Mouse (Mus musculus) neural tube, embryonic 10.5 days (tissue): ENCODE measurements around the gene Lad1.

ENCODE experiments used
- DNase-seq: peaks from one replicate; pipeline ENCODE4 v3.0.0-alpha.2; 2017; ENCODE audit warnings: low spot score; ENCODE audit errors: extremely low spot score

Gene Lad1

DNA sequence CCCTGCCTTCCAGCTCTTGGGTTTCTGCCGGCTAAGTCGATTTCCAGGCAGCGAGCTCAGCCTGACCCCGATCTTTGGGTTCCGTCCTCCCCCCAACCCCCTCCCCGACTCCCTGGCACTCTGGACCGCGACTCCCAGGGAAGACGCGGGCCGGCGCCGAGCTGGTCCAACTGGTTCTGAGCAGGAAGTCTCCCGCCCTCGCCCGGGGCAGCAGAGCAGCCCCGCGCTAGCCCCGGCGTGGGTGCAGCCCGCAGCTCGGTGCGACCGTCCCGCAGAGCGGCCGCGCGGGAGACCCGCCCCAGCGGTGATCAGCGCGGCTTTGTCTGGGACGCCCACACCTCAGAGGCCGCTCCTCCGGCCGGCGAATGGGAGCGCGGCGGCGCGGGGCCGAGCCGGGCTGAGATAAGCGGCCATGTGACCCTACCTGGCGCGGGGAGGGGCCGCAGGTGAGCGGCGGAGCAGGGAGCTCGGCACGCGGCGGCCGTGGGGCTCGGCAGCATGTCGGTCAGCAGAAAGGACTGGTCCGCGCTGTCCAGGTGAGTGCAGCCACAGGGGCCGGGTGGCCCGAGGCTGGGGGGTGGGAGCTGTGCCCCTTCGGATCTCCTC lies at the start of gene Lad1:
TSS of gene Lad1 (plus strand) at position 118 of the 606 bp plus-strand sequence.
- peak; percentile 54 for DNase-seq

GRCm38 (mm10) chr1:135770237-135770636 lies 48.2 kb upstream of the Lad1 start:
- DNase-seq: no peak

DNA sequence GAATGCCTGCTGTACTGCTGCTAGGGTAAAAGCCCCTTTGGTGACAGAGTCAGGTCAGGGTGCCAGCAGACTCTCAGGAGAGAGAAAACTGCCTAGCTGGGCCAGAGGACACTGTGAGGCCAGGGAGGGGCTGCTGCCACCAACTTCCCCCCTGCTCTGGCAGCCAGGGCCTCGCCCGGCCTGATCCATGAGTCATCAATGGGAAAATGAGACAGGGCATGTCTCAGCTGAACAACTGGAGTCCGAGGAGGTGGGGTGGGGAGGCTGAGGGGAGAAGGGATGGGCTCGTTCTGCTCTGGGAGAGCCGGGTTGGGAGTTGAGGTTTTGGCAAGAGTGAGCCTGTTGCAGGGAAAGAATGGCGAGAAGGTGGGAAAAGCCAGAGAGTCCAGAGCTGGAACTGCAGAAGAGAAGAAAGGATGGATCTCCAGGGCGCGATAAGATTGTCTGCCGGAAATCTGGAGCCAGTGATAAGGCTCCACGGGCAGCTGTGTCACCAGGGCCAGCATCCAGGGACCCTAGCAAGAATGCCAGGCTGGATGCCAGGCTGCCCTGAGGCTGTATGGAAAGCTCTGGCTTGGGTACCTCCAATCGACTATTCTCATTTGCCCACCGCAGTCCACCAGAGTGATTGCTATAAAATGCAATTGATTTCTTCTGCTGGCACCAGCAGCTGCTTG lies 47.4 kb upstream of the Lad1 start:
- DNase-seq: no peak

GRCm38 (mm10) chr1:135771573-135771970 lies 46.8 kb upstream of the Lad1 start:
- no peak for DNase-seq

DNA sequence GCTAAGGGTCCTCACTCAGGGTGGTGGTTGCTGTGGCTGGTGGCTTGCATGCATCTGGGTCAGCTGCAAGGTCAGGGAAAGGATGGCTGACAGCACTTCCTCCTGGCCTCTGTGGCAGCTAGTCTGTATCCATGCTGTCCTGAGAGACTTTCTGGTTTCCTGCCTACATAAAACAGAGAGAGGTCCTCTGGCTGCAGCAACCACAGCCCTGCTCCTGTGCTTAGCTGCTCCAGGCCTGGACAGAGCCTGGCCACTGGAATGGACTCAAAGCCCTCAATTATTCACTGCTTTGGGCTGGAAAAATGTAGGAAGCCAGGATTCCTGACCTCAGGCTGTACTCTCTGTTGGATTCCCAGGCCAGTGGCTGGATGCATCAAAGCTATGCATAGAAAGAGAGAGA lies 41.8 kb upstream of the Lad1 start:
- no peak for DNase-seq

- no peak for DNase-seq
Measured at GRCm38 (mm10) chr1:135777046-135777445, 41.4 kb upstream of the Lad1 start.

DNA sequence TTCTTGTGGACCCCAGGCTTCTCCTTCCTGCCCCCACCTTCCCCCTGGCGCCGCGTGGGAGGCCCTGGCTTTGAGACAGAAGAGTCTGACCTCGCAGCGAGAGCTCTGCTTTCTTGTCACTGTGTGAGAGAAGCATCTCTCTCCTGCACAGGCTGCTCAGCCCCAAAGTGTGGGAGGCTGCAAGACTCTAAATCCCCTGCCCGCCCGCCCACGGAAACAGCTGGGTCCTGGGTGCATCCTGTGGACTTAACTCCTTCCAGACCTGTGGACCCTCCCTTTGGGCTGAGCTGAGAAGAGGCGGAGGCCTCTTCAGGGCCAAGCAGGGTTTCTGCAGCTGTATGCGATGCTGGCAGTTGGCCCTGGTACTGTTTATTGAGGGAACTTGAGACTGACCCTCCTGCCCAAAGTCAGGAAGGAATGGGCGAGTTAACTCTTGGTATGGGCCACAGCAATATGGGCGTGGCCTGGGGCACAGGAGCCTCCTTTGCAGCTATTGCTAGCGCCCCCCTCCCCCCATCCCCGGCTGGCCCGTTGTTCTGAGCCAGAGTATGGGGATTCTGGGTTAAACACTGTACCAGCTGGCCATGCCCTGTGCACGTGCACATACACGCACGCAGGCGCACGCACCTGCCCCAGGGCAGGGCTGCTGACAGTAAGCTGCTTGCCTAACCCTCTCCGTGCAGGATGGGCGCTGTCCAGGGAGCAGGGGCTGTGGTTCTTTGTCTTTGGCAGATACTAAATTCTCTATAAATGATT lies 39.4 kb upstream of the Lad1 start, which contains the start of gene Tnni1:
TSS of gene Tnni1 (plus strand) at position 655 of the 756 bp plus-strand sequence.
- no peak for DNase-seq

DNA sequence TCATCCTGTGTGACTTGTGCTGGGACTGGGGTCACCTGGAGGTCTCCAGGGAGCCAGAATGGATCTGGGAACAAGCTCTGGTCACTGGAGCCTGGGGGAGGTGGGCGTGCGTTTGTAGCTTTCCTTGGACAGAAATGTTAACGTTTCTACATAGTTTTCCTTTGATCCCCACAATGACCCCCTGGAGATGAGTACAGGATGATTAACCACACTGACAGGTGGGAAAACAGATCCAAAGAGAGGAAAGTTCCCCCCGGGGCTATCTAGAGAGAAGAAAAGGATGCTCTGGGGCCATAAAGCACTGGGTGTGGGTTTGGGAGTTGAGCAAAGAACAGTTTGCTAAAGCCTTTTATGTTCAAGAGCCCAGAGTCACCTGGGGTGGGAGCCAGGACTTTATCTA lies 37.7 kb upstream of the Lad1 start:
- no peak for DNase-seq

GRCm38 (mm10) chr1:135781220-135781619 lies 37.2 kb upstream of the Lad1 start:
- peak; percentile 84 for DNase-seq

DNA sequence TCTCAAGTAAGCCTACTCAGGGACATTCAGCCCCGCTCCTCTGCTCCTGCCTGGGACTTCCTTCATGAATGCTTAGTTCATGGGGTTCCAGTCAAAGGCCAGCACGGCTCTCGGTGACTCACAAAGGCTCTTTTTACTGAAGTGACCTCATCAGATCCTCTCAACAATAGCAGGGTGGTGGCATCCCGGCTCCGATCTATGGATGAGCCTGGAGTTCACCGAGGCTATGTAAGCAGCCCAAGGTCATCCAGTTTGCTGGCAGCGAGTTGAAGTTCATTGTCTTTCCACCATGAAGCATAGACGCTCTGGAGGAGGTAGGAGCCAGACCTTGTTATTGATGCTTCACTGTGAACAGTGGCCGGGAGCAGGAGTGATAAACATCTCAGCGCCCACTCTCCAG lies 35.6 kb upstream of the Lad1 start:
- DNase-seq: no peak

GRCm38 (mm10) chr1:135787799-135788198 lies 30.6 kb upstream of the Lad1 start:
- peak; percentile 83 for DNase-seq

DNA sequence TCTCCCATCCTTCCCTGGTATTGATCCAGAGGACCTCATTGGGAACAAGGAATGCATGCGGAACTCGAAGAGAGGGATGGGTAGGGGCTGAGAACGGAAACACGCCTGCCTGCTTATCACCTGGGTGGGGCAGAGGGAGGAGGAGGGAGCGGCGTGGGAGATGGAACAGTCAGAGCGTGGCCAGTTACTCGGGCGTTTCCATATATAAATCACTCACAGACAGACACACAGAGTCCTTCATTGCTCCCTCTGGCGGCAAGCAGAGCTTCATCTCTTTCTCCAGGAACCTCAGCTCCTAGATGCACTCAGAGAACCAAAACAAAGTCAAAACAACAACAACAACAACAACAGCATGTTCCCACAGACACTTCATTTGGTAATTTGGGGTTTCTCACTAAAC lies 29.7 kb upstream of the Lad1 start:
- no peak for DNase-seq

DNA sequence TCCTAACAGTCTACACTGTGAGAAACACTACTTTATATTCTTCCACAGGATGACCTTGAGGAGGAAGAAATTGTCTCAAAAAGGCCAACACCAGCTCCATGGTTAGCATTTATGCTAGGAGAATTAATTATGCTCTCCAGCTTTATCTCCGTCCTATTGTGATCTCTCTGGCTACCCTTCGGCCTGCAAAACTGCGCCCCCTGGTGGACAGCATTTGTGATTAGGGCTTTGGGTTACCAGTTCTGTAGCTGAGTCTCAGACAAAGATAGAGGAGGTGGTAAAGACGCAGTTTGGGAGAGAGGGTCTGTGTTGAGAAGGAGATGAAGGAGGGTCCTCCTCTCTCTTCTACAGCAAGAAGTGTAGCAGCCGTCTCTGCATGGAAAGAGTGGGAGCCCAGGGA lies 28.6 kb upstream of the Lad1 start:
- peak; percentile 87 for DNase-seq

DNA sequence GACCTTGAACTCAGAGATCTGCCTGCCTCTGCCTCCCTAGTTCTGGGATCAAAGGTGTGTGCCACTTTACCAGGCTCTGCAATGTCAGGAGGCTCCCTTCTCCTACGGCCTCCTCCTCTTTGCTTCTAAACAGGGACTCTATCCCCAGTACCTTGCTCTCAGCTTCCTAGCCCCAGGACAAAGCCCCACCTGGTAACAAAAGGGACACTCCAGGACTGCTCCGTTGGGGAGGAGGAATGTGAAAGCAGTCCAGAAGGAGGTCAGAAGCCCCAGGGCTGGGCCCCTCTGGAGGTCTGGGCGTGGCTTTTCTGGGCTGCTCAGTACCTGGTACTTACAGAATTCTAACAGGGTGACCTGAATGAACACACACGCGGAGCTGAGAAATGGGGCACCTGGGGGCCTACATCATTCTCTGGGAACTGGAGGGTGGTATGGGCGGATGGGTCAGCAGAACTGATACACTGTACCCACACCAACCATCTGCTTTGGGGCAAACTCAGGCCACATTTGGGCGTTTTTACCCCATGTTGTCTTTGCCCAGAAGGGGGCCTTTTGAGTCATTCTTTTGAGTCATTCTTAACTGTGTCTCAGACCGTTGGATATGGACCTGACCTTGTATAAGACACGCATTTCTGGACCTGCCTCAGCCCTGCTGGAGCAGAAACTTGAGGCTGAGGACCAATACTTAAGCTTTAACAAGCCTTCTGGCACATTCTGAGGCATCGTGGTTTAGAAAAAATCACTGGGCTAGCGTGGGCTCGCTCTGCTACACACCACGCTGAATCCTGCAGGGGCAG lies 26.1 kb upstream of the Lad1 start:
- no peak for DNase-seq

DNA sequence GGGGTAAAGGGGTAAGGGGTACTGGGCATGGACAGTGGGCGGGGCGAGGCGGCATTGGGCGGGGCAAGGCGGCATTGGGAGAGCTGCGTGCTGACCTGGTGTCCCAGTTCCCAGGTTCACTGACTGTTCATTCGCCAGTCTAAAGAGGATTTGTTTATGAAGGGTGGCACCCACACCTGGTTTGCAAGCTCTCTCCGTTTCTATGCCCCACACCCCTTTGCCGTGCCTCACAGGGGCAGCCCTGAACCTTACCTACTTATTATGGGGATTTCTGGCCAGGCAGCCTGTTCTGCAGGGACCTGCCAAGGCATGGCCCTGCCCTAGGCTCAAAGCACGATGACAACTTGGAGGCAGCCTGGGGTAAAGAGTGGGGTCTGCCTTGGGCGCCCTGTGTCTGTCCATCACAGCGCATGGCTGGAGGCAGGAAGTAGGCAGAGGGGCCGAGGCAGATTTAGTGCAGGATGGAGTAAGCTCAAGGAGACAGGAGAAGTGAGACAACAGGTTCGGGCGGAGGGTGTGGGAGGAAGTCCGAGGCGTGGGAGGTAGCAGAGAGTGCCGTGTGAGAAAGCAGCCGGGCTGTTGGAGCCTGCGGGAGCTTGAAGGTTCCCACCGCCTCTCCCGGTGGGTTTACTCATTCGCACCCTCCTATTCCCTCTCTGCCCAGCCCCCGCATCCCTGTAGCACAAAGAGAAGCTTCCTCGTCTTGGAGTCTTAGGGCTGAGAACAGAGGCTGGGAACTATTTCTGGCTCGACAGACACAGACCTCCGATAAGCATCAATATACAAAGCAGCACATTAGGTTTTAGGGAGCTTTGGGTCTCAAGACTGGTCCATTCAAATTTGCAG lies 24.8 kb upstream of the Lad1 start:
- DNase-seq: peak; percentile 45

GRCm38 (mm10) chr1:135794216-135795134 lies 23.9 kb upstream of the Lad1 start:
- no peak for DNase-seq

GRCm38 (mm10) chr1:135798492-135798891 lies 19.9 kb upstream of the Lad1 start:
- no peak for DNase-seq

GRCm38 (mm10) chr1:135799109-135799627 lies 19.2 kb upstream of the Lad1 start:
- DNase-seq: no peak

DNA sequence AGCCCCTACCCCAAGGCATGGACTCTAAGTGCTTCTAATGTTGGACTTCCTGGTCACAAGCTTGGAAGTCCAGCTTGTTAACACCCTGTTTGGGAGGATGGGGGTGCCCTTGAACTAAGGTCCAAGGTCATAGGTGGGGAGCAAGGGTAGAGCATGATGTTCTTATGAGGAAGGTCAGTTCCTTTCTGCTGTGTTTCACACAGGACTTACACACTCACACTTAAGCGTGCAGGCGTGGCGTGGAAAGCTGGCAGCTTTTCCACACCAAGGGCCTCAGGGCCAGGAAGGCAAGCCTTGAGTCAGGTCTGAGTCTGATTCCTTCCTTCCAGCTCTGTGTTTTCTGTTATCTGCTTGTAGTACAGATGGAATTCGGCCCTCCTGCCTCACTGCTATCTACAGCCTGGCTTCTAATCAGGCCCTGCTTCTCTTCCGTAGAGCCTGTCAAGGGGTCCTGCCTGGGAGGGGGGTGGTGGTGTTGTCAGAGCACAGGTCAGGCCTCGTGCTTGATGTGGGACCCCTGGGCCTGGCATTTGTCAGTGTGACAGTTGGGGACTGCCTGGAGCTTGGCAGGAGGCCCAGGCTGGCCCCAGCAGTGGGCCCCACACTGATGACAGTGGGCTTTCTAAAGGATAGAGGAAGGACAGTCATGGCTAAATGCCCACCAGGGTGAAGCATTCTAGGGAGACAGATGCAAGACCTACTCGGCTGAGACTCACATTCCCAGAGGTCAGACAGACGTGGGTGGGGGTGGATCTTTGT lies 18.0 kb upstream of the Lad1 start:
- DNase-seq: no peak
